Mouse (Mus musculus) megakaryocyte, embryonic 14.5 days (primary cell): ENCODE measurements around the gene Mboat2.

Experiments used
- FLI1 ChIP-seq: IDR thresholded peaks from 2 replicates; pipeline ENCODE4 v1.6.1; 2012; ENCODE audit warnings: low read length, inconsistent platforms, mixed read lengths
- GATA1 ChIP-seq: IDR thresholded peaks from 3 replicates; pipeline ENCODE4 v1.6.1; 2012; ENCODE audit warnings: mixed read lengths, low read length, inconsistent platforms, borderline replicate concordance

DNA sequence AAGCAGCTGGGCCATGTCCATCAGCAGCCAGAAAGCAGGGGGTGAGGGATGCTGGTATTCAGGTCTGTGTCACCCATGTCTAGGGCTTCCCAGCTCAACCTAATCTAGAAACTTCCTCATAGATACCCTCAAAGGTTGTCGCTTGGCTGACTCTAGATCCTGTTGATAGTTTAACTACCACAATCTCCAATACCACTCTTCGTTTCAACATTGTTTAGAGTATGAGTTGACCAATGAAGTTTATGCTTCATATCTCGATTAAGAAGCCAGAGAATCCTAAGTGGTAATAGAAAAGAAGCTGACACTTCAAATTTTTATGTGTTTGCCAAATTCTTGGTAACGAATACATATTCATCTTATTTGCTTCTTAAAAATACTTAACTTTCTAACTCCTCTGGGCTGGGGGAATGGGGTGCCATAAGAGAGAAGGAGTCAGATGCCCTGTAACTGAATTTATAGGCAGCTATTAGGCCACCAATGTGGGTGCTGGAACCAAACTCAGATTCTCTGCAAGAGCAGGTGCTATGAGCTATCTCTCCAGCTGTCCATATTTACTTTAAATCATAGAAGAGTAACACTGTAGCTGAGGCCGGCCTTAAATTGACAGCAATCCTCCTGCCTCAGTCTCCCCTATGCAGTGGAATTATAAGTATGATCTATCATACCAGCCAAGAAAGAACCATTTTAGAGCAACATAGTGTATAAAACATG lies 141.0 kb downstream of the Mboat2 start:
- TF ChIP-seq GATA1 = no peak
- TF ChIP-seq FLI1 = no peak
